Mouse (Mus musculus): Measurements from ENCODE around the gene Dnajc10. TPM values are rescaled to one million over a fixed set of nuclear protein-coding genes. Genes with fewer than 3 reads are reported as not detected.

Gene Dnajc10
- polyA plus RNA-seq, 1 experiment from 2014 or later, result 63.7 TPM

- H3K36me3 ChIP-seq (ENCODE audit: control insufficient read depth, insufficient read depth, low read length), result no peaks in the 10 kb centered on the region
- no peaks in the 10 kb centered on the region for H3K4me1 ChIP-seq (ENCODE audit: control insufficient read depth, insufficient read depth, low read length)
- H3K4me3 ChIP-seq (ENCODE audit: low read depth, low read length), result no peak overlapping the region
- no peaks in the 10 kb centered on the region for H3K27me3 ChIP-seq (ENCODE audit: control insufficient read depth, insufficient read depth, low read length)
- no peak overlapping the region for H3K9ac ChIP-seq (ENCODE audit: low read depth, low read length)
- ATAC-seq (replicated peaks; ENCODE audit: insufficient number of reproducible peaks, low FRiP score, low TSS enrichment), result no peak
- no peak overlapping the region for H3K27ac ChIP-seq (ENCODE audit: low read depth, low read length)
- no peak overlapping the region for H3K4me2 ChIP-seq
- H3K9me3 ChIP-seq (replicated peaks; ENCODE audit: control insufficient read depth, low read length), result no peaks in the 10 kb centered on the region
These were observed 59.6 kb downstream of the Dnajc10 start for GRCm38 (mm10) chr2:80374892-80375291.

GRCm38 (mm10) chr2:80379848-80380247 lies 64.6 kb downstream of the Dnajc10 start:
- no peak for ATAC-seq (replicated peaks; ENCODE audit: insufficient number of reproducible peaks, low FRiP score, low TSS enrichment)
- Histone ChIP-seq H3K4me1 (ENCODE audit: control insufficient read depth, insufficient read depth, low read length) (no peaks in the 10 kb centered on the region), H3K9me3 (replicated peaks; ENCODE audit: control insufficient read depth, low read length) (no peaks in the 10 kb centered on the region), H3K4me3 (ENCODE audit: low read depth, low read length) (no peak overlapping the region), H3K27me3 (ENCODE audit: control insufficient read depth, insufficient read depth, low read length) (no peaks in the 10 kb centered on the region), H3K4me2 (no peak overlapping the region), H3K9ac (ENCODE audit: low read depth, low read length) (no peak overlapping the region), H3K36me3 (ENCODE audit: control insufficient read depth, insufficient read depth, low read length) (no peaks in the 10 kb centered on the region), H3K27ac (ENCODE audit: low read depth, low read length) (no peak overlapping the region)
- WGBS (ENCODE audit: insufficient replicate concordance), result 84% methylated on average over 5 of the region's 5 CpGs

GRCm38 (mm10) chr2:80384447-80384846 lies 69.2 kb downstream of the Dnajc10 start:
- no peaks in the 10 kb centered on the region for H3K36me3 ChIP-seq (ENCODE audit: control insufficient read depth, insufficient read depth, low read length)
- H3K27me3 ChIP-seq (ENCODE audit: control insufficient read depth, insufficient read depth, low read length), result no peaks in the 10 kb centered on the region
- ATAC-seq (replicated peaks; ENCODE audit: insufficient number of reproducible peaks, low FRiP score, low TSS enrichment), result no peak
- peaks cover 5% of the 10 kb centered on the region; the same call in 1 of the 2 replicates for H3K4me1 ChIP-seq (ENCODE audit: control insufficient read depth, insufficient read depth, low read length)
- H3K9me3 ChIP-seq (replicated peaks; ENCODE audit: control insufficient read depth, low read length), result no peaks in the 10 kb centered on the region
- H3K4me2 ChIP-seq, result no peak overlapping the region
- H3K4me3 ChIP-seq (ENCODE audit: low read depth, low read length), result no peak overlapping the region
- WGBS (ENCODE audit: insufficient replicate concordance), result 50% methylated on average over 4 of the region's 4 CpGs
- H3K27ac ChIP-seq (ENCODE audit: low read depth, low read length), result no peak overlapping the region
- no peak overlapping the region for H3K9ac ChIP-seq (ENCODE audit: low read depth, low read length)

GRCm38 (mm10) chr2:80386255-80386654 lies 71.0 kb downstream of the Dnajc10 start:
- Histone ChIP-seq H3K27ac (ENCODE audit: low read depth, low read length) (no peak overlapping the region), H3K4me3 (ENCODE audit: low read depth, low read length) (no peak overlapping the region), H3K9ac (ENCODE audit: low read depth, low read length) (no peak overlapping the region), H3K4me2 (no peak overlapping the region), H3K27me3 (ENCODE audit: control insufficient read depth, insufficient read depth, low read length) (no peaks in the 10 kb centered on the region), H3K36me3 (ENCODE audit: control insufficient read depth, insufficient read depth, low read length) (no peaks in the 10 kb centered on the region), H3K4me1 (ENCODE audit: control insufficient read depth, insufficient read depth, low read length) (peaks cover 5% of the 10 kb centered on the region; the same call in 1 of the 2 replicates), H3K9me3 (replicated peaks; ENCODE audit: control insufficient read depth, low read length) (no peaks in the 10 kb centered on the region)
- no peak for ATAC-seq (replicated peaks; ENCODE audit: insufficient number of reproducible peaks, low FRiP score, low TSS enrichment)
- 89% methylated on average over 2 of the region's 2 CpGs for WGBS (ENCODE audit: insufficient replicate concordance)

- H3K9me3 ChIP-seq (replicated peaks; ENCODE audit: control insufficient read depth, low read length), result no peaks in the 10 kb centered on the region
- H3K9ac ChIP-seq (ENCODE audit: low read depth, low read length), result no peak overlapping the region
- no peaks in the 10 kb centered on the region for H3K36me3 ChIP-seq (ENCODE audit: control insufficient read depth, insufficient read depth, low read length)
- 41% methylated on average over 9 of the region's 9 CpGs for WGBS (ENCODE audit: insufficient replicate concordance)
- H3K27me3 ChIP-seq (ENCODE audit: control insufficient read depth, insufficient read depth, low read length), result no peaks in the 10 kb centered on the region
- no peak overlapping the region for H3K4me2 ChIP-seq
- H3K27ac ChIP-seq (ENCODE audit: low read depth, low read length), result peak overlapping the region; percentile 36; the same call in 1 of the 2 replicates
- H3K4me3 ChIP-seq (ENCODE audit: low read depth, low read length), result no peak overlapping the region
- ATAC-seq (replicated peaks; ENCODE audit: insufficient number of reproducible peaks, low FRiP score, low TSS enrichment), result no peak; the same call in 1 of the 2 replicates
- H3K4me1 ChIP-seq (ENCODE audit: control insufficient read depth, insufficient read depth, low read length), result peaks cover 5% of the 10 kb centered on the region; the same call in 1 of the 2 replicates
These were observed 72.4 kb downstream of the Dnajc10 start for GRCm38 (mm10) chr2:80387668-80388067.

GRCm38 (mm10) chr2:80388341-80388740 lies 73.1 kb downstream of the Dnajc10 start:
- H3K9me3 ChIP-seq (replicated peaks; ENCODE audit: control insufficient read depth, low read length), result no peaks in the 10 kb centered on the region
- peaks cover 5% of the 10 kb centered on the region; the same call in 1 of the 2 replicates for H3K4me1 ChIP-seq (ENCODE audit: control insufficient read depth, insufficient read depth, low read length)
- H3K9ac ChIP-seq (ENCODE audit: low read depth, low read length), result no peak overlapping the region
- no peak overlapping the region for H3K27ac ChIP-seq (ENCODE audit: low read depth, low read length)
- WGBS (ENCODE audit: insufficient replicate concordance), result 66% methylated on average over 3 of the region's 3 CpGs
- H3K4me2 ChIP-seq, result no peak overlapping the region
- no peaks in the 10 kb centered on the region for H3K27me3 ChIP-seq (ENCODE audit: control insufficient read depth, insufficient read depth, low read length)
- no peak overlapping the region for H3K4me3 ChIP-seq (ENCODE audit: low read depth, low read length)
- H3K36me3 ChIP-seq (ENCODE audit: control insufficient read depth, insufficient read depth, low read length), result no peaks in the 10 kb centered on the region
- ATAC-seq (replicated peaks; ENCODE audit: insufficient number of reproducible peaks, low FRiP score, low TSS enrichment), result no peak

- H3K27me3 ChIP-seq (ENCODE audit: control insufficient read depth, insufficient read depth, low read length), result no peaks in the 10 kb centered on the region
- ATAC-seq (replicated peaks; ENCODE audit: insufficient number of reproducible peaks, low FRiP score, low TSS enrichment), result no peak
- H3K27ac ChIP-seq (ENCODE audit: low read depth, low read length), result no peak overlapping the region
- H3K36me3 ChIP-seq (ENCODE audit: control insufficient read depth, insufficient read depth, low read length), result no peaks in the 10 kb centered on the region
- H3K9ac ChIP-seq (ENCODE audit: low read depth, low read length), result no peak overlapping the region
- no peak overlapping the region for H3K4me3 ChIP-seq (ENCODE audit: low read depth, low read length)
- WGBS (ENCODE audit: insufficient replicate concordance), result 54% methylated on average over 7 of the region's 7 CpGs
- H3K4me1 ChIP-seq (ENCODE audit: control insufficient read depth, insufficient read depth, low read length), result no peaks in the 10 kb centered on the region
- H3K9me3 ChIP-seq (replicated peaks; ENCODE audit: control insufficient read depth, low read length), result no peaks in the 10 kb centered on the region
- no peak overlapping the region for H3K4me2 ChIP-seq
These were observed 80.8 kb downstream of the Dnajc10 start for GRCm38 (mm10) chr2:80396057-80396456.

- H3K9ac ChIP-seq (ENCODE audit: low read depth, low read length), result no peak overlapping the region
- no peaks in the 10 kb centered on the region for H3K9me3 ChIP-seq (replicated peaks; ENCODE audit: control insufficient read depth, low read length)
- WGBS (ENCODE audit: insufficient replicate concordance), result 75% methylated on average over 3 of the region's 3 CpGs
- ATAC-seq (replicated peaks; ENCODE audit: insufficient number of reproducible peaks, low FRiP score, low TSS enrichment), result no peak
- H3K27me3 ChIP-seq (ENCODE audit: control insufficient read depth, insufficient read depth, low read length), result no peaks in the 10 kb centered on the region
- H3K36me3 ChIP-seq (ENCODE audit: control insufficient read depth, insufficient read depth, low read length), result no peaks in the 10 kb centered on the region
- H3K4me3 ChIP-seq (ENCODE audit: low read depth, low read length), result no peak overlapping the region
- H3K27ac ChIP-seq (ENCODE audit: low read depth, low read length), result no peak overlapping the region
- no peak overlapping the region for H3K4me2 ChIP-seq
- no peaks in the 10 kb centered on the region for H3K4me1 ChIP-seq (ENCODE audit: control insufficient read depth, insufficient read depth, low read length)
These were observed 81.6 kb downstream of the Dnajc10 start for GRCm38 (mm10) chr2:80396864-80397263.

GRCm38 (mm10) chr2:80398595-80399099 lies 83.4 kb downstream of the Dnajc10 start:
- Histone ChIP-seq H3K4me3 (ENCODE audit: low read depth, low read length) (no peak overlapping the region), H3K4me2 (no peak overlapping the region), H3K9ac (ENCODE audit: low read depth, low read length) (no peak overlapping the region), H3K27me3 (ENCODE audit: control insufficient read depth, insufficient read depth, low read length) (no peaks in the 10 kb centered on the region), H3K4me1 (ENCODE audit: control insufficient read depth, insufficient read depth, low read length) (no peaks in the 10 kb centered on the region), H3K27ac (ENCODE audit: low read depth, low read length) (no peak overlapping the region), H3K36me3 (ENCODE audit: control insufficient read depth, insufficient read depth, low read length) (no peaks in the 10 kb centered on the region), H3K9me3 (replicated peaks; ENCODE audit: control insufficient read depth, low read length) (no peaks in the 10 kb centered on the region)
- ATAC-seq (replicated peaks; ENCODE audit: insufficient number of reproducible peaks, low FRiP score, low TSS enrichment), result no peak
- WGBS (ENCODE audit: insufficient replicate concordance), result 38% methylated on average over 3 of the region's 3 CpGs

All from heart, embryonic 11.5 days (tissue).